Mouse (Mus musculus) limb, embryonic 12.5 days (tissue): ENCODE measurements around the gene Entpd1. TPM values are rescaled to one million over a fixed set of nuclear protein-coding genes. Genes with fewer than 3 reads are reported as not detected.

Experiments used
- ATAC-seq: fragments of 200-750 bp; cut with Nextera tagmentation; 2 replicates; pipeline ENCODE4 v1.8.0; 2017; ENCODE audit warnings: low read depth, moderate TSS enrichment; ENCODE audit not compliant: insufficient number of reproducible peaks, insufficient read depth, low FRiP score, low TSS enrichment
- H3K27ac ChIP-seq: fragments of 300-500 bp; sonication (generic); 2 replicates; pipeline ENCODE4 v1.5.1; 2016; ENCODE audit warnings: mild to moderate bottlenecking, moderate library complexity
- H3K27me3 ChIP-seq: fragments of 300-500 bp; sonication (generic); 2 replicates; pipeline ENCODE4 v1.6.1; 2016; ENCODE audit warnings: mild to moderate bottlenecking, moderate library complexity
- H3K36me3 ChIP-seq: fragments of 300-500 bp; sonication (generic); 2 replicates; pipeline ENCODE4 v1.6.1; 2016; ENCODE audit warnings: mild to moderate bottlenecking, moderate library complexity
- H3K4me1 ChIP-seq: fragments of 300-500 bp; sonication (generic); replicated peaks from 2 replicates; pipeline ENCODE4 v1.6.1; 2016
- H3K4me2 ChIP-seq: fragments of 300-500 bp; sonication (generic); 2 replicates; pipeline ENCODE4 v1.6.1; 2016; ENCODE audit warnings: mild to moderate bottlenecking, moderate library complexity
- H3K4me3 ChIP-seq: fragments of 300-500 bp; sonication (generic); replicated peaks from 2 replicates; pipeline ENCODE4 v1.5.1; 2016; ENCODE audit warnings: mild to moderate bottlenecking
- H3K9ac ChIP-seq: fragments of 300-500 bp; sonication (generic); replicated peaks from 2 replicates; pipeline ENCODE4 v1.6.1; 2016; ENCODE audit warnings: mild to moderate bottlenecking, moderate library complexity
- H3K9me3 ChIP-seq: fragments of 300-500 bp; sonication (generic); 2 replicates; pipeline ENCODE4 v1.6.1; 2016; ENCODE audit warnings: mild to moderate bottlenecking, moderate library complexity
- WGBS: fragments of 180-500 bp; shearing (Covaris S2); methylation state at CpG from one replicate; pipeline ENCODE4 v1.1.7; 2016; 5-methylcytosine and 5-hydroxymethylcytosine counted together
- polyA plus RNA-seq: library from polyadenylated mRNA; unstranded; fragments of >200 nt; fragmentation: Nextera tagmentation; extraction: Ambion mirVana; gene quantifications from 2 replicates; pipeline ENCODE4 v1.2.1, GENCODE M21; 2016

Entpd1 gene
- polyA plus RNA-seq, 1 experiment from 2014 or later: 6.5 TPM

GRCm38 (mm10) chr19:40628950-40629349 lies 16.8 kb downstream of the Entpd1 start:
- H3K4me3 ChIP-seq: no peak overlapping the region
- H3K36me3 ChIP-seq: no peaks in the 10 kb centered on the region
- H3K4me2 ChIP-seq: no peak overlapping the region
- no peak overlapping the region for H3K27ac ChIP-seq
- no peaks in the 10 kb centered on the region for H3K27me3 ChIP-seq
- H3K4me1 ChIP-seq: no peaks in the 10 kb centered on the region
- no peak overlapping the region for H3K9ac ChIP-seq
- no peak for ATAC-seq
- no peaks in the 10 kb centered on the region for H3K9me3 ChIP-seq

- no peak for ATAC-seq
- WGBS: 65% methylated on average over 3 of the region's 3 CpGs
Measured at GRCm38 (mm10) chr19:40630096-40630495, 17.9 kb downstream of the Entpd1 start.

GRCm38 (mm10) chr19:40630606-40631005 lies 18.4 kb downstream of the Entpd1 start:
- H3K4me2 ChIP-seq: no peak overlapping the region

More at GRCm38 (mm10) chr19:40630096-40630495, 17.9 kb downstream of the Entpd1 start:
- Histone ChIP-seq H3K9me3 (no peaks in the 10 kb centered on the region), H3K36me3 (no peaks in the 10 kb centered on the region), H3K27me3 (no peaks in the 10 kb centered on the region), H3K4me2 (no peak overlapping the region), H3K4me3 (no peak overlapping the region), H3K27ac (no peak overlapping the region), H3K9ac (no peak overlapping the region), H3K4me1 (no peaks in the 10 kb centered on the region)

GRCm38 (mm10) chr19:40632193-40632592 lies 20.0 kb downstream of the Entpd1 start:
- Histone ChIP-seq H3K27me3 (no peaks in the 10 kb centered on the region), H3K4me3 (no peak overlapping the region), H3K9me3 (no peaks in the 10 kb centered on the region), H3K36me3 (no peaks in the 10 kb centered on the region), H3K4me2 (no peak overlapping the region), H3K4me1 (no peaks in the 10 kb centered on the region), H3K27ac (no peak overlapping the region), H3K9ac (no peak overlapping the region)
- 74% methylated on average over 3 of the region's 3 CpGs for WGBS
- ATAC-seq: no peak

More at GRCm38 (mm10) chr19:40630606-40631005, 18.4 kb downstream of the Entpd1 start:
- H3K4me1 ChIP-seq: no peaks in the 10 kb centered on the region
- H3K9me3 ChIP-seq: no peaks in the 10 kb centered on the region
- no peak overlapping the region for H3K9ac ChIP-seq
- H3K27ac ChIP-seq: no peak overlapping the region
- H3K4me3 ChIP-seq: no peak overlapping the region
- H3K36me3 ChIP-seq: no peaks in the 10 kb centered on the region
- H3K27me3 ChIP-seq: no peaks in the 10 kb centered on the region
- 80% methylated on average over 7 of the region's 7 CpGs for WGBS
- ATAC-seq: no peak

GRCm38 (mm10) chr19:40632668-40633067 lies 20.5 kb downstream of the Entpd1 start:
- Histone ChIP-seq H3K4me2 (no peak overlapping the region), H3K36me3 (no peaks in the 10 kb centered on the region), H3K4me3 (no peak overlapping the region), H3K27me3 (no peaks in the 10 kb centered on the region), H3K9ac (no peak overlapping the region), H3K9me3 (no peaks in the 10 kb centered on the region), H3K4me1 (no peaks in the 10 kb centered on the region), H3K27ac (no peak overlapping the region)
- WGBS: 89% methylated on average over 5 of the region's 5 CpGs
- no peak for ATAC-seq

GRCm38 (mm10) chr19:40633144-40633543 lies 21.0 kb downstream of the Entpd1 start:
- no peaks in the 10 kb centered on the region for H3K9me3 ChIP-seq
- H3K4me3 ChIP-seq: no peak overlapping the region
- ATAC-seq: no peak
- H3K27me3 ChIP-seq: no peaks in the 10 kb centered on the region
- 74% methylated on average over 1 of the region's 1 CpGs for WGBS
- H3K4me1 ChIP-seq: no peaks in the 10 kb centered on the region
- H3K9ac ChIP-seq: no peak overlapping the region
- no peaks in the 10 kb centered on the region for H3K36me3 ChIP-seq
- H3K27ac ChIP-seq: no peak overlapping the region
- H3K4me2 ChIP-seq: no peak overlapping the region

GRCm38 (mm10) chr19:40637091-40637490 lies 24.9 kb downstream of the Entpd1 start:
- 57% methylated on average over 4 of the region's 4 CpGs for WGBS
- Histone ChIP-seq H3K4me2 (no peak overlapping the region), H3K9ac (no peak overlapping the region), H3K4me1 (no peaks in the 10 kb centered on the region), H3K36me3 (no peaks in the 10 kb centered on the region), H3K27me3 (no peaks in the 10 kb centered on the region), H3K27ac (no peak overlapping the region), H3K4me3 (no peak overlapping the region), H3K9me3 (no peaks in the 10 kb centered on the region)
- ATAC-seq: no peak

GRCm38 (mm10) chr19:40637601-40638000 lies 25.4 kb downstream of the Entpd1 start:
- no peak for ATAC-seq
- H3K9me3 ChIP-seq: no peaks in the 10 kb centered on the region
- WGBS: 86% methylated on average over 7 of the region's 7 CpGs
- no peaks in the 10 kb centered on the region for H3K36me3 ChIP-seq
- no peak overlapping the region for H3K27ac ChIP-seq
- H3K4me1 ChIP-seq: no peaks in the 10 kb centered on the region
- no peaks in the 10 kb centered on the region for H3K27me3 ChIP-seq
- H3K9ac ChIP-seq: no peak overlapping the region
- H3K4me2 ChIP-seq: no peak overlapping the region
- no peak overlapping the region for H3K4me3 ChIP-seq

GRCm38 (mm10) chr19:40638582-40638981 lies 26.4 kb downstream of the Entpd1 start:
- no peaks in the 10 kb centered on the region for H3K9me3 ChIP-seq
- no peak for ATAC-seq
- whole genome bisulfite sequencing: 85% methylated on average over 5 of the region's 5 CpGs

GRCm38 (mm10) chr19:40639729-40640304 lies 27.7 kb downstream of the Entpd1 start:
- no peak for ATAC-seq
- Histone ChIP-seq H3K27ac (no peak overlapping the region), H3K4me1 (no peaks in the 10 kb centered on the region), H3K9me3 (no peaks in the 10 kb centered on the region), H3K4me2 (no peak overlapping the region), H3K36me3 (no peaks in the 10 kb centered on the region), H3K4me3 (no peak overlapping the region), H3K9ac (no peak overlapping the region), H3K27me3 (no peaks in the 10 kb centered on the region)
- 85% methylated on average over 11 of the region's 11 CpGs for WGBS

More at GRCm38 (mm10) chr19:40638582-40638981, 26.4 kb downstream of the Entpd1 start:
- no peaks in the 10 kb centered on the region for H3K27me3 ChIP-seq
- H3K9ac ChIP-seq: no peak overlapping the region
- no peaks in the 10 kb centered on the region for H3K36me3 ChIP-seq
- H3K4me2 ChIP-seq: no peak overlapping the region
- no peaks in the 10 kb centered on the region for H3K4me1 ChIP-seq
- no peak overlapping the region for H3K4me3 ChIP-seq
- H3K27ac ChIP-seq: no peak overlapping the region

GRCm38 (mm10) chr19:40640799-40641198 lies 28.6 kb downstream of the Entpd1 start:
- H3K4me3 ChIP-seq: no peak overlapping the region
- no peak overlapping the region for H3K9ac ChIP-seq
- no peaks in the 10 kb centered on the region for H3K4me1 ChIP-seq
- 76% methylated on average over 2 of the region's 2 CpGs for whole genome bisulfite sequencing
- no peak for ATAC-seq
- H3K36me3 ChIP-seq: no peaks in the 10 kb centered on the region
- no peaks in the 10 kb centered on the region for H3K9me3 ChIP-seq
- H3K27ac ChIP-seq: no peak overlapping the region
- no peaks in the 10 kb centered on the region for H3K27me3 ChIP-seq
- H3K4me2 ChIP-seq: no peak overlapping the region

- no peak overlapping the region for H3K9ac ChIP-seq
- H3K4me3 ChIP-seq: no peak overlapping the region
- no peaks in the 10 kb centered on the region for H3K36me3 ChIP-seq
- no peaks in the 10 kb centered on the region for H3K9me3 ChIP-seq
- ATAC-seq: no peak
- H3K27ac ChIP-seq: no peak overlapping the region
- 84% methylated on average over 1 of the region's 1 CpGs for WGBS
- H3K27me3 ChIP-seq: no peaks in the 10 kb centered on the region
- H3K4me2 ChIP-seq: no peak overlapping the region
- peaks cover 7% of the 10 kb centered on the region for H3K4me1 ChIP-seq
Measured at GRCm38 (mm10) chr19:40643846-40644245, 31.7 kb downstream of the Entpd1 start.
